Mouse (Mus musculus) midbrain, postnatal 0 days (tissue): ENCODE results near the gene Hist3h2a. TPM values are rescaled to one million over a fixed set of nuclear protein-coding genes. Genes with fewer than 3 reads are reported as not detected.

Experiments used
- ATAC-seq: fragments of 200-750 bp; cut with Nextera tagmentation; 2 replicates; pipeline ENCODE4 v1.8.0; 2017; ENCODE audit warnings: moderate number of reproducible peaks, mild to moderate bottlenecking, moderate TSS enrichment, moderate library complexity; ENCODE audit not compliant: low FRiP score
- DNase-seq: peaks from one replicate; pipeline ENCODE4 v3.0.0-alpha.2; 2015; ENCODE audit warnings: low spot score
- H3K27ac ChIP-seq: fragments of 300-500 bp; sonication (generic); 2 replicates; pipeline ENCODE4 v1.5.1; 2014; ENCODE audit warnings: low read depth, mild to moderate bottlenecking, low read length, mixed read lengths
- H3K27me3 ChIP-seq: fragments of 300-500 bp; sonication (generic); 2 replicates; pipeline ENCODE4 v1.6.1; 2014; ENCODE audit warnings: low read length, control low read depth, mixed read lengths; ENCODE audit not compliant: insufficient read depth
- H3K36me3 ChIP-seq: fragments of 300-500 bp; sonication (generic); 2 replicates; pipeline ENCODE4 v1.6.1; 2014; ENCODE audit warnings: low read length, control low read depth, mixed read lengths; ENCODE audit not compliant: insufficient read depth
- H3K4me1 ChIP-seq: fragments of 300-500 bp; sonication (generic); 2 replicates; pipeline ENCODE4 v1.6.1; 2014; ENCODE audit warnings: mild to moderate bottlenecking, control low read depth, antibody characterized with exemption, low read length, mixed read lengths; ENCODE audit not compliant: insufficient read depth
- H3K4me2 ChIP-seq: fragments of 300-500 bp; sonication (generic); 2 replicates; pipeline ENCODE4 v1.6.1; 2014; ENCODE audit warnings: low read depth, mild to moderate bottlenecking, low read length, mixed read lengths; ENCODE audit not compliant: poor library complexity, severe bottlenecking
- H3K4me3 ChIP-seq: fragments of 300-500 bp; sonication (generic); 2 replicates; pipeline ENCODE4 v1.5.1; 2014; ENCODE audit warnings: low read depth, mild to moderate bottlenecking, low read length, moderate library complexity
- H3K9ac ChIP-seq: fragments of 300-500 bp; sonication (generic); replicated peaks from 2 replicates; pipeline ENCODE4 v1.6.1; 2014; ENCODE audit warnings: mild to moderate bottlenecking, low read length, moderate library complexity, mixed read lengths; ENCODE audit not compliant: poor library complexity, severe bottlenecking
- H3K9me3 ChIP-seq: fragments of 300-500 bp; sonication (generic); 2 replicates; pipeline ENCODE4 v1.6.1; 2016; ENCODE audit warnings: low read length, control low read depth
- CTCF ChIP-seq: IDR thresholded peaks from 2 replicates; pipeline ENCODE4 v1.5.1; 2016; ENCODE audit warnings: antibody characterized with exemption, mild to moderate bottlenecking
- WGBS: fragments of 180-500 bp; shearing (Covaris S2); extraction: QIAGEN DNeasy Blood & Tissue Kit; methylation state at CpG from one replicate; pipeline ENCODE4 v1.1.7; 2014; 5-methylcytosine and 5-hydroxymethylcytosine counted together
- polyA plus RNA-seq: library from polyadenylated mRNA; unstranded; fragments of >200 nt; fragmentation: Nextera tagmentation; extraction: Ambion mirVana; gene quantifications from 2 replicates; pipeline ENCODE4 v1.2.1, GENCODE M21; 2015
- total RNA-seq: library from RNA; depleted of rRNA; stranded (reverse); fragments of >200 nt; gene quantifications from 2 replicates; pipeline ENCODE4 v1.2.3, GENCODE M21; 2014

Gene Hist3h2a
- total and polyA plus RNA-seq, 2 experiments from 2014 or later: 42.0 to 242 TPM

DNA sequence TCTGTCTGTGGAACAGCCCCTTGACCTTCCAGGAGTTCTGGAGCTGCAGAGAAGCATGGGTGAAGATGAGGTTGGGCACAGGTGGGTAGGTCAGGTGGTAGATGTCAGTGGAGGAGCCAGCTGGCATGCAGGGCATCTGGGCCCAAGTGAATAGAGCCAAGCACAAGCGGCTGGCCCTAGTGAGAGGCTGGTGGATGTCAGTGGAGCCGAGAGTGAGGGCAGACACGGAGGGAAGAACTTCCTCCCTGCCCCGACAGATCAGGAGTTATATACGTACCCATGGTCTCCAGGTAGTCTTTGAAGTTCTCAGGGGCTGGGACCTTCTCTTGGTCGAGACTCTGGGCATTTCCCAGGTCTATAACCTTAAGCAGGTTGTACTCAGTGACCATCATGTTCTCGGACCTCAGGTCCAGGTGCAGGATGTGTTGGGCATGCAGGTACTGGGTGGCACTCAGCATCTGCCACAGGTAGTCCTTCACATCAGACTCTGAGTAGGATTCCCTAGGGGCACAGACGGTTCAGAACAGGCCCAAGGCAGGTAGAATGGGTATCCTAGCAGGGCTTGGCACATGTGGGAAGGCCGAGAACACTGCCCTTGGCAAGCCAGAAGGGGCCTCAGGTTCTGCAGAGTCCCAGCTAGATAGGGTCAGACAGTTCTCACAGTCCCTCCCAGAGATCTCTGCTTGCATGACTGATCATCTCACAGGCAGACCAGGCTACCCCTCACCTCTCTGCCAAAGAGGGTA is 40.7 kb downstream of the Hist3h2a start:
- no peak for ATAC-seq
- 73% methylated on average over 9 of the region's 9 CpGs for WGBS

GRCm38 (mm10) chr11:58995807-58996370 is 41.4 kb downstream of the Hist3h2a start:
- ATAC-seq (no peak), DNase-seq (no peak)
- TF ChIP-seq CTCF: no peak
- H3K4me2 ChIP-seq: no peak overlapping the region
- H3K4me1 ChIP-seq: 0 out of 2 replicates have a peak, but pooled peaks cover 4% of the 10 kb centered on the region
- H3K9ac ChIP-seq: no peak overlapping the region
- WGBS: 48% methylated on average over 12 of the region's 12 CpGs
- H3K9me3 ChIP-seq: no peaks in the 10 kb centered on the region
- peaks cover under 1% of the 10 kb centered on the region; the same call in 1 of the 2 replicates for H3K36me3 ChIP-seq
- no peak overlapping the region for H3K27ac ChIP-seq
- no peak overlapping the region for H3K4me3 ChIP-seq
- 0 out of 2 replicates have a peak, but pooled peaks cover 6% of the 10 kb centered on the region for H3K27me3 ChIP-seq

More for the DNA sequence above, 40.7 kb downstream of the Hist3h2a start:
- peak overlapping the region; percentile 54; the same call in 1 of the 2 replicates for H3K9ac ChIP-seq
- no peaks in the 10 kb centered on the region for H3K9me3 ChIP-seq
- no peak for DNase-seq
- peak overlapping the region; percentile 39; the same call in 1 of the 2 replicates for H3K4me3 ChIP-seq
- H3K27ac ChIP-seq: no peak overlapping the region
- H3K4me2 ChIP-seq: peak overlapping the region; percentile 69
- H3K27me3 ChIP-seq: 0 out of 2 replicates have a peak, but pooled peaks cover 6% of the 10 kb centered on the region
- TF ChIP-seq CTCF: no peak
- peaks cover 5% of the 10 kb centered on the region; the same call in 1 of the 2 replicates for H3K36me3 ChIP-seq
- H3K4me1 ChIP-seq: 0 out of 2 replicates have a peak, but pooled peaks cover 4% of the 10 kb centered on the region

DNA sequence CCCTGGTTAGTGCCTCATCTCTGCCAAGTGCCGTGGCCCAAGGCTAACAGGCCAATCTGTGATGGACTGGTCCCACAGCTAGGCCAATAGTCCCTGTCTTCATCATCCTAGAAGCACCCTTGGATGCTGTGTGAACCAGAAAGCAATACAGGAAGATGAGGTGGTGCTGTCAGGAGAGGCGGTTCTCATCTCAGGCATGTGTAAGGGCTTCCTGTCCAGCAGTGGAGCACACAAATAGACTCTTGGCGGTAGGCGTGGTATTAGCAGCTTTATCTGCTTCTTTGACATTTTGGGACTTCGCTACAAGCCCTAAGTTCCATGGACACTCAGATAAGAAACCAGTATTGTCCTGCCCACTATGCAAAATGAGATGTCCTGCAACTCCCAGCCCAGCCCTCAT is 43.1 kb downstream of the Hist3h2a start:
- H3K27me3 ChIP-seq: 0 out of 2 replicates have a peak, but pooled peaks cover 6% of the 10 kb centered on the region
- DNase-seq (no peak), ATAC-seq (no peak)
- H3K27ac ChIP-seq: no peak overlapping the region
- 0 out of 2 replicates have a peak, but pooled peaks cover 4% of the 10 kb centered on the region for H3K4me1 ChIP-seq
- H3K4me2 ChIP-seq: no peak overlapping the region
- no peak overlapping the region for H3K9ac ChIP-seq
- no peak overlapping the region for H3K4me3 ChIP-seq
- 77% methylated on average over 5 of the region's 5 CpGs for WGBS
- no peak for TF ChIP-seq CTCF
- no peaks in the 10 kb centered on the region for H3K9me3 ChIP-seq
- H3K36me3 ChIP-seq: no peaks in the 10 kb centered on the region

- no peak for ATAC-seq
- no peak overlapping the region for H3K9ac ChIP-seq
- 57% methylated on average over 11 of the region's 11 CpGs for WGBS
Measured at GRCm38 (mm10) chr11:58999158-58999557, 44.7 kb downstream of the Hist3h2a start.

GRCm38 (mm10) chr11:58999830-59000229 is 45.3 kb downstream of the Hist3h2a start:
- Histone ChIP-seq H3K27me3 (0 out of 2 replicates have a peak, but pooled peaks cover 6% of the 10 kb centered on the region), H3K36me3 (no peaks in the 10 kb centered on the region), H3K9me3 (no peaks in the 10 kb centered on the region), H3K4me3 (no peak overlapping the region), H3K4me1 (no peaks in the 10 kb centered on the region), H3K4me2 (no peak overlapping the region), H3K27ac (no peak overlapping the region), H3K9ac (no peak overlapping the region)
- WGBS: 83% methylated on average over 6 of the region's 6 CpGs
- no peak for TF ChIP-seq CTCF
- DNase-seq: no peak
- ATAC-seq: no peak

More at GRCm38 (mm10) chr11:58999158-58999557, 44.7 kb downstream of the Hist3h2a start:
- no peak for DNase-seq
- H3K27me3 ChIP-seq: 0 out of 2 replicates have a peak, but pooled peaks cover 6% of the 10 kb centered on the region
- no peak overlapping the region for H3K27ac ChIP-seq
- 0 out of 2 replicates have a peak, but pooled peaks cover under 1% of the 10 kb centered on the region for H3K4me1 ChIP-seq
- no peak overlapping the region for H3K4me3 ChIP-seq
- H3K4me2 ChIP-seq: no peak overlapping the region
- no peak for TF ChIP-seq CTCF
- H3K9me3 ChIP-seq: no peaks in the 10 kb centered on the region
- no peaks in the 10 kb centered on the region for H3K36me3 ChIP-seq

DNA sequence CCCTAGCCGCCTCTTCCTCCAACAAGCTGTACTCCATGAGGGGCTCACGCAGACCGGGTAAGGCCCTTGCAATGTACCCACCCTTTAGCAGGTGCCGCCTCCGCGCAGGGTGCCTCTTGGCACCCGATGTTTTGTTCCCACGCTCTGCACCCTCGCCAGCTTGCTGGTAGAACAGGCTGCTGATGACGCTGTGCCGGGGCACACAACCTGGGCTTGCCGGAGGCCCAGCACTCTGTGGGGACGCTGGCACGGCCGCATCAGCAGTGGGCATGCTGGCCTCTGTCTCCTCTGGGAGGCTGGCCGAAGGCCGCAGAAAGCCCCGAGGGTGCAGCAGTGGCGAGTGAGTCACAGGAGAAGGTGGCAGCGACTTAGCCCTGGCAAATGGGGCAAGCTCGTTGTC is 46.1 kb downstream of the Hist3h2a start:
- DNase-seq: no peak

More for the DNA sequence above, 46.1 kb downstream of the Hist3h2a start:
- no peak for ATAC-seq
- Histone ChIP-seq H3K4me3 (no peak overlapping the region), H3K36me3 (no peaks in the 10 kb centered on the region), H3K27ac (no peak overlapping the region), H3K27me3 (0 out of 2 replicates have a peak, but pooled peaks cover 5% of the 10 kb centered on the region), H3K9ac (no peak overlapping the region), H3K4me2 (no peak overlapping the region), H3K4me1 (no peaks in the 10 kb centered on the region), H3K9me3 (no peaks in the 10 kb centered on the region)
- no peak for TF ChIP-seq CTCF
- 93% methylated on average over 21 of the region's 21 CpGs for WGBS
